Mouse (Mus musculus): ENCODE measurements around the gene Isoc2b. TPM values are rescaled to one million over a fixed set of nuclear protein-coding genes. Genes with fewer than 3 reads are reported as not detected.

Isoc2b gene
- polyA plus RNA-seq, 1 experiment from 2014 or later = 6.5 TPM

- H3K4me2 ChIP-seq = no peak overlapping the region
- no peaks in the 10 kb centered on the region for H3K9me3 ChIP-seq
- no peak for ATAC-seq (ENCODE audit: insufficient number of reproducible peaks, insufficient read depth, low FRiP score, low TSS enrichment, low read depth)
- H3K27ac ChIP-seq = no peak overlapping the region
- peaks cover 41% of the 10 kb centered on the region for H3K36me3 ChIP-seq
- no peaks in the 10 kb centered on the region for H3K27me3 ChIP-seq
- 74% methylated on average over 7 of the region's 7 CpGs for WGBS
- no peak overlapping the region for H3K4me3 ChIP-seq
- H3K4me1 ChIP-seq = peaks cover 11% of the 10 kb centered on the region
- no peak overlapping the region for H3K9ac ChIP-seq
Observed at GRCm38 (mm10) chr7:4795767-4796433, 74.2 kb downstream of the Isoc2b start.

Other genes starting within 250 kb of the Isoc2b start
- 2.0 and 2.2 TPM in 2 replicates for gene Tmem86b, start 238.8 kb downstream of the Isoc2b start, polyA plus RNA-seq (2015; fragmentation: Nextera tagmentation; extraction: Ambion mirVana)
- gene Ppp6r1, start 211.2 kb downstream of the Isoc2b start, polyA plus RNA-seq (2015; fragmentation: Nextera tagmentation; extraction: Ambion mirVana) = 10.5 and 14.1 TPM in 2 replicates
- 78.4 and 92.3 TPM in 2 replicates for gene Hspbp1, start 185.2 kb downstream of the Isoc2b start, polyA plus RNA-seq (2015; fragmentation: Nextera tagmentation; extraction: Ambion mirVana)
- 2.7 and 3.1 TPM in 2 replicates for gene Brsk1, start 179.7 kb downstream of the Isoc2b start, polyA plus RNA-seq (2015; fragmentation: Nextera tagmentation; extraction: Ambion mirVana)
- 0.24 and 0.45 TPM in 2 replicates for gene Tmem150b, start 145.0 kb downstream of the Isoc2b start, polyA plus RNA-seq (2015; fragmentation: Nextera tagmentation; extraction: Ambion mirVana)
- gene Kmt5c, start 130.1 kb downstream of the Isoc2b start, polyA plus RNA-seq (2015; fragmentation: Nextera tagmentation; extraction: Ambion mirVana) = 62.0 and 64.3 TPM in 2 replicates
- gene Cox6b2, start 117.2 kb downstream of the Isoc2b start, polyA plus RNA-seq (2015; fragmentation: Nextera tagmentation; extraction: Ambion mirVana) = 53.3 and 75.6 TPM in 2 replicates
- gene Fam71e2, start 99.0 kb downstream of the Isoc2b start, polyA plus RNA-seq (2015; fragmentation: Nextera tagmentation; extraction: Ambion mirVana) = not detected in 2 replicates
- gene Il11, start 87.4 kb downstream of the Isoc2b start, polyA plus RNA-seq (2015; fragmentation: Nextera tagmentation; extraction: Ambion mirVana) = not detected in 2 replicates
- not detected in 2 replicates for gene Tmem190, start 87.3 kb downstream of the Isoc2b start, polyA plus RNA-seq (2015; fragmentation: Nextera tagmentation; extraction: Ambion mirVana)
- 6.3 and 7.2 TPM in 2 replicates for gene Tmem238, start 80.6 kb downstream of the Isoc2b start, polyA plus RNA-seq (2015; fragmentation: Nextera tagmentation; extraction: Ambion mirVana)
- 335 and 398 TPM in 2 replicates for gene Rpl28, start 77.4 kb downstream of the Isoc2b start, polyA plus RNA-seq (2015; fragmentation: Nextera tagmentation; extraction: Ambion mirVana)
- gene Ube2s, start 57.7 kb downstream of the Isoc2b start, polyA plus RNA-seq (2015; fragmentation: Nextera tagmentation; extraction: Ambion mirVana) = 347 and 400 TPM in 2 replicates
- gene Shisa7, start 25.6 kb downstream of the Isoc2b start, polyA plus RNA-seq (2015; fragmentation: Nextera tagmentation; extraction: Ambion mirVana) = 0.39 and 0.63 TPM in 2 replicates
- 1.3 TPM in 2 replicates for gene Isoc2a, start 6.9 kb upstream of the Isoc2b start, polyA plus RNA-seq (2015; fragmentation: Nextera tagmentation; extraction: Ambion mirVana)
- 0.15 TPM in 1 of 2 replicates, not detected in the other for gene Gm36210, start 36.3 kb upstream of the Isoc2b start, polyA plus RNA-seq (2015; fragmentation: Nextera tagmentation; extraction: Ambion mirVana)
- gene Zfp628, start 45.0 kb upstream of the Isoc2b start, polyA plus RNA-seq (2015; fragmentation: Nextera tagmentation; extraction: Ambion mirVana) = 4.3 and 4.8 TPM in 2 replicates
- gene Nat14, start 51.8 kb upstream of the Isoc2b start, polyA plus RNA-seq (2015; fragmentation: Nextera tagmentation; extraction: Ambion mirVana) = 3.3 and 4.6 TPM in 2 replicates
- 0.51 and 0.62 TPM in 2 replicates for gene Ssc5d, start 55.5 kb upstream of the Isoc2b start, polyA plus RNA-seq (2015; fragmentation: Nextera tagmentation; extraction: Ambion mirVana)
- gene Sbk2, start 94.1 kb upstream of the Isoc2b start, polyA plus RNA-seq (2015; fragmentation: Nextera tagmentation; extraction: Ambion mirVana) = 0.18 TPM in 1 of 2 replicates, not detected in the other
- gene Sbk3, start 100.9 kb upstream of the Isoc2b start, polyA plus RNA-seq (2015; fragmentation: Nextera tagmentation; extraction: Ambion mirVana) = 0.08 TPM in 1 of 2 replicates, not detected in the other
- gene Zfp579, start 125.9 kb upstream of the Isoc2b start, polyA plus RNA-seq (2015; fragmentation: Nextera tagmentation; extraction: Ambion mirVana) = 38.4 and 42.0 TPM in 2 replicates
- gene Zfp524, start 144.2 kb upstream of the Isoc2b start, polyA plus RNA-seq (2015; fragmentation: Nextera tagmentation; extraction: Ambion mirVana) = 10.3 and 12.0 TPM in 2 replicates
- gene Fiz1, start 144.4 kb upstream of the Isoc2b start, polyA plus RNA-seq (2015; fragmentation: Nextera tagmentation; extraction: Ambion mirVana) = 45.7 and 47.9 TPM in 2 replicates
- 1.2 TPM in 1 of 2 replicates, not detected in the other for gene Gm44973, start 145.2 kb upstream of the Isoc2b start, polyA plus RNA-seq (2015; fragmentation: Nextera tagmentation; extraction: Ambion mirVana)
- gene Zfp865, start 150.1 kb upstream of the Isoc2b start, polyA plus RNA-seq (2015; fragmentation: Nextera tagmentation; extraction: Ambion mirVana) = 7.7 and 7.9 TPM in 2 replicates
- 46.1 and 55.4 TPM in 2 replicates for gene Ccdc106, start 150.3 kb upstream of the Isoc2b start, polyA plus RNA-seq (2015; fragmentation: Nextera tagmentation; extraction: Ambion mirVana)
- gene 4632433K11Rik, start 163.9 kb upstream of the Isoc2b start, polyA plus RNA-seq (2015; fragmentation: Nextera tagmentation; extraction: Ambion mirVana) = not detected in 2 replicates
- gene Zfp784, start 168.2 kb upstream of the Isoc2b start, polyA plus RNA-seq (2015; fragmentation: Nextera tagmentation; extraction: Ambion mirVana) = 5.6 and 5.9 TPM in 2 replicates
- 44.7 and 45.9 TPM in 2 replicates for gene Zfp580, start 181.3 kb upstream of the Isoc2b start, polyA plus RNA-seq (2015; fragmentation: Nextera tagmentation; extraction: Ambion mirVana)
- 137 and 155 TPM in 2 replicates for gene U2af2, start 191.9 kb upstream of the Isoc2b start, polyA plus RNA-seq (2015; fragmentation: Nextera tagmentation; extraction: Ambion mirVana)
- 63.8 and 70.5 TPM in 2 replicates for gene Epn1, start 210.0 kb upstream of the Isoc2b start, polyA plus RNA-seq (2015; fragmentation: Nextera tagmentation; extraction: Ambion mirVana)
- gene Rfpl4, start 246.7 kb upstream of the Isoc2b start, polyA plus RNA-seq (2015; fragmentation: Nextera tagmentation; extraction: Ambion mirVana) = not detected in 2 replicates